Mouse (Mus musculus) cerebellum, adult 2 months (tissue): ENCODE results near the gene Asb9. TPM values are rescaled to one million over a fixed set of nuclear protein-coding genes. Genes with fewer than 3 reads are reported as not detected.

Experiments used
- DNase-seq, 2 experiments: peaks; one replicate each; pipeline ENCODE4 v3.0.0; 2021
- H3K27ac ChIP-seq: fragments of 200-500 bp; 2 replicates; pipeline ENCODE4 v1.5.1; 2012; ENCODE audit warnings: low read length, control low read depth, inconsistent platforms; ENCODE audit not compliant: insufficient read depth
- H3K27me3 ChIP-seq: fragments of 200-500 bp; 2 replicates; pipeline ENCODE4 v1.6.1; 2012; ENCODE audit warnings: inconsistent platforms, mild to moderate bottlenecking, low read length, moderate library complexity; ENCODE audit not compliant: control insufficient read depth, insufficient read depth
- H3K4me1 ChIP-seq: fragments of 200-500 bp; 2 replicates; pipeline ENCODE4 v1.6.1; 2011; ENCODE audit warnings: low read length; ENCODE audit not compliant: control insufficient read depth, insufficient read depth
- H3K4me3 ChIP-seq: fragments of 200-500 bp; replicated peaks from 2 replicates; pipeline ENCODE3; 2011; ENCODE audit warnings: mild to moderate bottlenecking, low read depth, low read length, control low read depth; ENCODE audit not compliant: insufficient read depth
- CTCF ChIP-seq: fragments of 200-500 bp; IDR thresholded peaks from 2 replicates; pipeline ENCODE4 v1.5.1; 2011; ENCODE audit warnings: low read depth, mild to moderate bottlenecking, control low read depth, low read length, moderate library complexity, borderline replicate concordance; ENCODE audit not compliant: insufficient read depth
- POLR2A ChIP-seq: fragments of 200-500 bp; IDR thresholded peaks from 2 replicates; pipeline ENCODE4 v1.6.1; 2011; ENCODE audit warnings: low read length, control low read depth, borderline replicate concordance; ENCODE audit not compliant: insufficient read depth
- WGBS: fragments of 180-500 bp; shearing (Covaris S2); methylation state at CpG from one replicate; pipeline ENCODE4 v1.1.7; 2018; 5-methylcytosine and 5-hydroxymethylcytosine counted together
- polyA plus RNA-seq: library from polyadenylated mRNA; depleted of rRNA; stranded (reverse); fragments of >200 nt; gene quantifications from 2 replicates; pipeline ENCODE4 v1.2.3, GENCODE M21; 2012; rRNA removed

Gene Asb9
- polyA plus RNA-seq, 1 experiment: not detected

DNA sequence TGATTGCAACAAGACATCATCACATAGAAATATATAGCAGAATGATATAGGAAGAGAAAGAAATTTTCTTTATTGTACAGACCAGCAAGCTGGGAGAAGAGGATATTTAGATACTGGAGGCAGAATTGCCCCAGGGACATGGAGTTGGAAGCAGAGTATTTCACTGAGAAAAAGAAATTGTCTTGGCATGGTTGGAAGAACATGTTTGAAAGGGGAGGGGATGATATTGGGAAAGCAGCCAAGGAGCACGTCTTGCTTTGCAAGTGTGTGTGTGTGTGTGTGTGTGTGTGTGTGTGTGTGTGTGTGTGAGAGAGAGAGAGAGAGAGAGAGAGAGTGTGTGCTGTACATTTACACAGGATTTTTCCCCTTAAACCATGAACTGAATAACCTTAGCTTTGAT lies 64.1 kb downstream of the Asb9 start:
- H3K4me3 ChIP-seq: no peak overlapping the region
- TF ChIP-seq POLR2A: no peak
- no peak for TF ChIP-seq CTCF
- no peak for DNase-seq
- H3K27ac ChIP-seq: no peak overlapping the region
- no peaks in the 10 kb centered on the region for H3K4me1 ChIP-seq
- WGBS: 13% methylated on average over 1 of the region's 1 CpGs
- no peaks in the 10 kb centered on the region for H3K27me3 ChIP-seq

- Histone ChIP-seq H3K27ac (no peak overlapping the region), H3K4me3 (no peak overlapping the region), H3K4me1 (no peaks in the 10 kb centered on the region), H3K27me3 (no peaks in the 10 kb centered on the region)
- TF ChIP-seq CTCF: no peak
- TF ChIP-seq POLR2A: no peak
- 2% methylated on average over 3 of the region's 3 CpGs for WGBS
- DNase-seq: peak in 1 of 2 experiments; percentile 0
Observed at GRCm38 (mm10) chrX:164576967-164577366, 70.8 kb downstream of the Asb9 start.

Other genes starting within 250 kb of the Asb9 start
- 1.0 and 1.1 TPM in 2 replicates for gene Bmx, start 248.1 kb upstream of the Asb9 start, polyA plus RNA-seq
- 4.5 and 5.1 TPM in 2 replicates for gene Pir, start 237.0 kb upstream of the Asb9 start, polyA plus RNA-seq
- gene Vegfd, start 132.9 kb upstream of the Asb9 start, polyA plus RNA-seq: 0.46 and 0.52 TPM in 2 replicates
- 7.9 and 8.8 TPM in 2 replicates for gene Piga, start 86.5 kb upstream of the Asb9 start, polyA plus RNA-seq
- gene Asb11, start 69.3 kb upstream of the Asb9 start, polyA plus RNA-seq: 0.31 and 0.52 TPM in 2 replicates